Mouse (Mus musculus) intestine, embryonic 14.5 days (tissue): ENCODE measurements at regions not wholly inside any gene's neighbourhood (a gene's known extent, or its start where the extent isn't known, plus 50 kb on each side); places are given as distances from the start of the nearest gene placed in this dataset.

ENCODE experiments used
- ATAC-seq: fragments of 200-750 bp; cut with Nextera tagmentation; replicated peaks from 2 replicates; pipeline ENCODE4 v1.8.0; 2017; ENCODE audit warnings: low read depth, moderate number of reproducible peaks, moderate TSS enrichment, moderate library complexity; ENCODE audit not compliant: low FRiP score, low TSS enrichment
- DNase-seq: peaks from one replicate; pipeline ENCODE4 v3.0.0-alpha.2; 2018; ENCODE audit warnings: low spot score
- H3K27ac ChIP-seq: fragments of 300-500 bp; sonication (generic); 2 replicates; pipeline ENCODE4 v1.5.1; 2014; ENCODE audit warnings: low read depth, mild to moderate bottlenecking, control low read depth
- H3K27me3 ChIP-seq: fragments of 300-500 bp; sonication (generic); replicated peaks from 2 replicates; pipeline ENCODE4 v1.6.1; 2014; ENCODE audit warnings: low read length, control low read depth; ENCODE audit not compliant: control insufficient read depth, insufficient read depth
- H3K36me3 ChIP-seq: fragments of 300-500 bp; sonication (generic); 2 replicates; pipeline ENCODE4 v1.6.1; 2014; ENCODE audit warnings: low read length, control low read depth; ENCODE audit not compliant: control insufficient read depth, insufficient read depth
- H3K4me1 ChIP-seq: fragments of 300-500 bp; sonication (generic); replicated peaks from 2 replicates; pipeline ENCODE4 v1.6.1; 2014; ENCODE audit warnings: low read length, control low read depth, mixed read lengths; ENCODE audit not compliant: control insufficient read depth, insufficient read depth
- H3K4me2 ChIP-seq: fragments of 300-500 bp; sonication (generic); 2 replicates; pipeline ENCODE4 v1.6.1; 2014; ENCODE audit warnings: low read length
- H3K4me3 ChIP-seq: fragments of 300-500 bp; sonication (generic); 2 replicates; pipeline ENCODE4 v1.5.1; 2014; ENCODE audit warnings: low read depth, low read length, control low read depth, mixed read lengths
- H3K9ac ChIP-seq: fragments of 300-500 bp; sonication (generic); 2 replicates; pipeline ENCODE4 v1.6.1; 2014; ENCODE audit warnings: mild to moderate bottlenecking, low read length
- H3K9me3 ChIP-seq: fragments of 300-500 bp; sonication (generic); 2 replicates; pipeline ENCODE4 v1.6.1; 2016; ENCODE audit warnings: low read length, control low read depth; ENCODE audit not compliant: control insufficient read depth
- WGBS: fragments of 180-500 bp; shearing (Covaris S2); extraction: QIAGEN DNeasy Blood & Tissue Kit; methylation state at CpG from one replicate; pipeline ENCODE4 v1.1.7; 2014; 5-methylcytosine and 5-hydroxymethylcytosine counted together

DNA sequence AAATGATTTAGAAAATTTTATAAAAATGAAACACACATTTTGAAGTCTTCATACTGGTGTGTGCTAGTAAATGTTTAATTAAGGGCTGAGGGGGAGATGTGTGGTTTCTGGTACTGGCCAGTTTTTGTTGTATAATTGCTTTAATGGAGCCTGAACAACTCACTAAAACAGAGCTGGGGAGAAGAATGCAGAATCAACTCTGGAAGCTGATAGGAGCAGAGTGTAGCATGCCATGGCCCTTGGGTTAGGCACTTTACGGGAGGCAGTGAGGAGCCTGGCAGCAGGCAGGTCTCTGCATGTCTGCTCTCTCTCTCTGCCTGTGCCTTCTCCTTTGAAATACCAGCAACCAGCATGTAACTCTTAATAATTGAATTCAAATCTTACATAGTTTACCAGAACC, 104.9 kb downstream of the Tmem30b start:
- Histone ChIP-seq H3K27me3 (no peaks in the 10 kb centered on the region), H3K27ac (no peak overlapping the region), H3K9ac (no peak overlapping the region), H3K4me3 (no peak overlapping the region), H3K4me2 (no peak overlapping the region), H3K4me1 (no peaks in the 10 kb centered on the region), H3K9me3 (no peaks in the 10 kb centered on the region), H3K36me3 (no peaks in the 10 kb centered on the region)
- DNase-seq (no peak), ATAC-seq (no peak)
- WGBS: 54% methylated on average over 1 of the region's 1 CpGs

DNA sequence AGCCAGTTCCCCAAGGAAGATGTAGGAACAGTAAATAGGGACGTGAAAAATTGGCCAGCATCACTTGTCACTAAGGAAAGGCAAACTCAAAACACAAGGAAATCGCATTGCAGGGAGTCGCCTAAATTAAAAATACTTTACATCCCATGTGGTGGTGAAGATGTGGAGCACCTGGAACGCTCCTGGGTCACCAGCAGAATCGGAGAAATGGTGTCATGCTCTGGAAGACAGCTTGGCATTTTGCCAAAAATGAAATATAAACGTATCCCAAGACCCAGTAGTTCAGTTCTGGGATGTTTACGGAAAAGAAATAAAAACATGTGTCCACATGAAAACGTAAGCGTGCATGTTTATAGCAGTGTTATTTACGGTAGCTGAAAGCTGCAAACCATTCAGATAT, 111.5 kb downstream of the Tmem30b start:
- no peak for ATAC-seq
- Histone ChIP-seq H3K4me1 (no peaks in the 10 kb centered on the region), H3K9me3 (no peaks in the 10 kb centered on the region), H3K4me3 (no peak overlapping the region), H3K4me2 (no peak overlapping the region), H3K36me3 (no peaks in the 10 kb centered on the region), H3K27me3 (no peaks in the 10 kb centered on the region), H3K9ac (no peak overlapping the region), H3K27ac (no peak overlapping the region)
- WGBS: 50% methylated on average over 10 of the region's 10 CpGs
- no peak for DNase-seq

- WGBS: 80% methylated on average over 5 of the region's 5 CpGs
- ATAC-seq (no peak), DNase-seq (no peak)
- H3K4me2 ChIP-seq: no peak overlapping the region
- no peaks in the 10 kb centered on the region for H3K4me1 ChIP-seq
- H3K9ac ChIP-seq: no peak overlapping the region
- H3K27me3 ChIP-seq: no peaks in the 10 kb centered on the region
- no peak overlapping the region for H3K4me3 ChIP-seq
- no peaks in the 10 kb centered on the region for H3K36me3 ChIP-seq
- no peak overlapping the region for H3K27ac ChIP-seq
- no peaks in the 10 kb centered on the region for H3K9me3 ChIP-seq
Measured at GRCm38 (mm10) chr12:73432546-73432945, 113.6 kb downstream of the Tmem30b start.

- Histone ChIP-seq H3K36me3 (no peaks in the 10 kb centered on the region), H3K27ac (no peak overlapping the region), H3K4me1 (no peaks in the 10 kb centered on the region), H3K9me3 (no peaks in the 10 kb centered on the region), H3K9ac (no peak overlapping the region), H3K4me3 (no peak overlapping the region), H3K27me3 (no peaks in the 10 kb centered on the region), H3K4me2 (no peak overlapping the region)
- DNase-seq: no peak
- WGBS: 63% methylated on average over 12 of the region's 12 CpGs
- no peak for ATAC-seq
Measured at GRCm38 (mm10) chr12:73428171-73428570, 118.0 kb downstream of the Tmem30b start.

- Histone ChIP-seq H3K4me3 (no peak overlapping the region), H3K36me3 (no peaks in the 10 kb centered on the region), H3K4me2 (no peak overlapping the region), H3K4me1 (no peaks in the 10 kb centered on the region), H3K27ac (no peak overlapping the region), H3K9ac (no peak overlapping the region), H3K27me3 (no peaks in the 10 kb centered on the region), H3K9me3 (no peaks in the 10 kb centered on the region)
- DNase-seq (no peak), ATAC-seq (no peak)
- WGBS: 84% methylated on average over 7 of the region's 7 CpGs
Measured at GRCm38 (mm10) chr12:73424814-73425213, 121.4 kb downstream of the Tmem30b start.

DNA sequence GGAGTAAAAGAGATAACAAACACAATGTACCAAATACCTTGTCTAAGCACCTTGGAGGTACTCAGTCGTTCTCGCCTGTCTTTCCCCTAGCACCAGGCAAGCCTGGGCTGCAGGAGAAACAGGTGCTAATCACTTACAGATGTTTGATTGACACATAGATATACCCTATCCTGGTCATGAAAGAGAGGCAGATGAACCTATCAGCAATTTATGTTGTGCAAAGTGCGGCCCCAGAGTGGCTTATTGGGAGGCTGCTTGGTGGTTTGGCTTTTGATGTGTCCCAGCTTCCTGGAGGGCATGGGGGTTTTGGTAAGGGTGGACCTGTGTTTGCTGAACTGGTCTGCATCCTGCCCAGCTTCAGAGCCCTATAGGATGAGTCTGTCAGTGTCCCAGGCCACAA, 129.1 kb downstream of the Tmem30b start:
- ATAC-seq (no peak), DNase-seq (no peak)
- H3K9me3 ChIP-seq: no peaks in the 10 kb centered on the region
- no peak overlapping the region for H3K4me2 ChIP-seq
- WGBS: 85% methylated on average over 3 of the region's 3 CpGs
- H3K4me1 ChIP-seq: peaks cover 3% of the 10 kb centered on the region; the same call in 1 of the 2 replicates
- H3K36me3 ChIP-seq: no peaks in the 10 kb centered on the region
- H3K4me3 ChIP-seq: no peak overlapping the region
- H3K27ac ChIP-seq: no peak overlapping the region
- H3K9ac ChIP-seq: no peak overlapping the region
- no peaks in the 10 kb centered on the region for H3K27me3 ChIP-seq

GRCm38 (mm10) chr12:73416367-73416897, 129.8 kb downstream of the Tmem30b start:
- 67% methylated on average over 16 of the region's 16 CpGs for WGBS
- Histone ChIP-seq H3K27me3 (no peaks in the 10 kb centered on the region), H3K36me3 (no peaks in the 10 kb centered on the region), H3K4me2 (no peak overlapping the region), H3K4me1 (peaks cover 3% of the 10 kb centered on the region; the same call in 1 of the 2 replicates), H3K9ac (no peak overlapping the region), H3K27ac (no peak overlapping the region), H3K4me3 (no peak overlapping the region), H3K9me3 (no peaks in the 10 kb centered on the region)
- DNase-seq (no peak), ATAC-seq (no peak)

DNA sequence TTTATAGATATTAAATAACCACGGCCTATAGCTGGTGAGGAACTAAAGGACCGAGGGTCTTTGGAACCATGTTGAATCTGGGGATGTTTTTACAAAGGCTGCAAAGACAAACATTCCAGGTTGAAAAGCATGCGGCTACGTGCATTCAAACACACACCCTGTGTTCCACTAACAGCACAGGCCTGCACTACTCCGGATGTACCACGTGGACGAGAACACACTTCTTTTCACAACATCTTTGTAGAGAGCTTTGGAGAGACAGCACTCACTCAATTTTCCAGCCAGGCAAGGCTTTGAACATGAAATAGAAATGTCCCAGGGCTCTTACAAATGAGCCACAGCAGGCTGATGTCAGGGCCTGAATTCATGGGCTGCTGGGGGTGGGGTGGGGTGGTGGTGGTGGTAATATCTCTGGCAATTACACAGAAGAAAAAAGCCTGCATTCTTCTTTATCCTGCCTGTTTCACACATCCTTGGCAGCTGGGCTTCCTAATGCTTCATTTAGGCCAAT, 129.3 kb downstream of the Slc38a6 start:
- no peaks in the 10 kb centered on the region for H3K36me3 ChIP-seq
- no peaks in the 10 kb centered on the region for H3K9me3 ChIP-seq
- ATAC-seq (no peak), DNase-seq (no peak)
- H3K27ac ChIP-seq: no peak overlapping the region
- peaks cover 3% of the 10 kb centered on the region; the same call in 1 of the 2 replicates for H3K4me1 ChIP-seq
- no peak overlapping the region for H3K4me3 ChIP-seq
- H3K4me2 ChIP-seq: no peak overlapping the region
- H3K27me3 ChIP-seq: no peaks in the 10 kb centered on the region
- no peak overlapping the region for H3K9ac ChIP-seq
- WGBS: 71% methylated on average over 7 of the region's 7 CpGs

DNA sequence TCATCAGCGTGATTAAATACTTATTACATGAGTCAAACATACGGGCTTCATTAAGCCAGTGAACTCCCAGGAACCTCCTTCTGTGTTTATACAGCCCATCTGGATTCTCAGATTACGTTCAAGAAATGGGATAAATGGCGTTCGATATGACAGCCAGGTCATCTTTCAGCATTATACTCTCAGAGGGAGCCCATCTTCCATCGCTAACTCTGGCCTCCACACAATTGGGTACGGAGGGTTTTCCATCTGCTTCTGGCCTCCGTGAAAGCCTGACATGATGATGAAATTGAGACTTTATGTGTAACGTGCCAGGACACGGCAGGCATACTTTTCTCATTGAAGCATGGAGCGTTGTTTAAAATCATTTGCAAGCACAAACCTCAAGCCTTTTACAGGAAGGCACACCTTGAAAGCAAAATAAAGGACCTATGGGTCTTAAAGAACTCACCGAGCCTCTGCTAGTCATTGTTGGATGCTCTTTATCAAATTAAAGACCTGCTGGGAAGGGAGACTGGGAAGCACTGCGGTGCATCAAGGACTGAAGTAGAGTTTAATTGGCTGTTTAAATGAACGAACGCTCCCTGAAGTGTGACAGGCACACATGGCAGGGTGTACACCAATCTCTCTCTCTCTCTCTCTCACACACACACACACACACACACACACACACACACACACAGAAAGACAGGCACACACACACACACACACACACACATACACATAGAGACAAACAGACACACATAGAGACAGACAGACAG, 127.0 kb downstream of the Slc38a6 start:
- ATAC-seq (no peak), DNase-seq (no peak)
- Histone ChIP-seq H3K36me3 (no peaks in the 10 kb centered on the region), H3K27me3 (no peaks in the 10 kb centered on the region), H3K4me2 (peak overlapping the region; percentile 3), H3K27ac (no peak overlapping the region), H3K4me3 (no peak overlapping the region), H3K4me1 (peaks cover 3% of the 10 kb centered on the region; the same call in 1 of the 2 replicates), H3K9ac (no peak overlapping the region), H3K9me3 (no peaks in the 10 kb centered on the region)
- 41% methylated on average over 15 of the region's 15 CpGs for WGBS
